27 mouse cellular contexts compared by ENCODE assay signal in the genomic region with DNA sequence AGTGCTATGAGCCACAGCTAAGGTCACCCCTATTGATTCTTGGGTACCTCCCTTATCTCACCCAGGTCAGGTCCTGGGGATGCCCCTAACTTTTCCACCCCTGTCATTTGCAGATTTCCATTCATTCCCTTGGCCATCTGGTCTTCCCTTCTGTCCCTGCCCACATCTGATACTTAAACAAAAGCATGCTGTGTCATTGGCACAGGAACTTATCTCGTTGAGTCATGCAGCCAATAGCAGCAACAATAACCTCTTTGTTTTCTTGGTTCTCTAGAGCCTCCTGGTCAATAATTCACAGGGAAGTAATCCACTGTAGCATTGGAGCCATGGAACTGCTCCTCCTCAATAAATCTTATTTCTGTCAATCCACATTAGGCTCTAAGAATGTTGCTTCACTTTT.
DNase-seq lines count a peak whose midpoint lies in the region; ATAC-seq and TF ChIP-seq lines count a peak whose summit lies in the region.
"Had no signal": no experiment of that assay in that cellular context is flagged by ENCODE, and none has a peak within 500 bp of the region (broad histone marks: within the 10 kb centered on the region; RNA-seq: fewer than 3 reads in every experiment).

No protein-coding gene starts in this region.

- TF ChIP-seq CTCF in midbrain, postnatal 0 days (IDR thresholded peaks at IDR 0.05) = no peak

- no peak overlapping the region for H3K4me3 ChIP-seq in midbrain, postnatal 0 days (ENCODE audit: low read depth, low read length)
- no peak overlapping the region for H3K4me3 ChIP-seq in midbrain, embryonic 13.5 days (replicated peaks)
- H3K4me3 ChIP-seq in forebrain, embryonic 15.5 days = no peak overlapping the region
- H3K4me3 ChIP-seq: embryonic facial prominence, embryonic 12.5 days; forebrain, embryonic 13.5 days; gastrocnemius, adult 2 months; heart, embryonic 10.5 days; limb, embryonic 12.5 days; midbrain, embryonic 10.5 days had no signal

- H3K9ac ChIP-seq in midbrain, postnatal 0 days (replicated peaks; ENCODE audit: low read length, poor library complexity, severe bottlenecking) = no peak overlapping the region
- H3K9ac ChIP-seq in midbrain, embryonic 13.5 days (replicated peaks) = no peak overlapping the region
- no peak overlapping the region for H3K9ac ChIP-seq in forebrain, embryonic 15.5 days (replicated peaks)
- H3K9ac ChIP-seq: embryonic facial prominence, embryonic 12.5 days; forebrain, embryonic 13.5 days; hindbrain, embryonic 14.5 days; limb, embryonic 12.5 days; liver, postnatal 0 days had no signal

- WGBS in midbrain, postnatal 0 days = 50% methylated on average over 1 of the region's 1 CpGs
- WGBS in midbrain, embryonic 13.5 days = 68% methylated on average over 1 of the region's 1 CpGs
- WGBS in forebrain, embryonic 15.5 days = 29% methylated on average over 1 of the region's 1 CpGs

- no peaks in the 10 kb centered on the region for H3K36me3 ChIP-seq in midbrain, postnatal 0 days (ENCODE audit: insufficient read depth, low read length)
- no peaks in the 10 kb centered on the region for H3K36me3 ChIP-seq in midbrain, embryonic 13.5 days
- no peaks in the 10 kb centered on the region for H3K36me3 ChIP-seq in forebrain, embryonic 15.5 days
- H3K36me3 ChIP-seq: embryonic facial prominence, embryonic 12.5 days; heart, embryonic 10.5 days; limb, embryonic 12.5 days; midbrain, embryonic 10.5 days had no signal

- H3K4me1 ChIP-seq in midbrain, postnatal 0 days (ENCODE audit: insufficient read depth, low read length) = no peaks in the 10 kb centered on the region
- no peaks in the 10 kb centered on the region for H3K4me1 ChIP-seq in midbrain, embryonic 13.5 days (replicated peaks)
- H3K4me1 ChIP-seq in forebrain, embryonic 15.5 days = no peaks in the 10 kb centered on the region
- H3K4me1 ChIP-seq: embryonic facial prominence, embryonic 12.5 days; forebrain, embryonic 13.5 days; heart, embryonic 10.5 days; limb, embryonic 12.5 days; midbrain, embryonic 10.5 days had no signal

- peak; percentile 6 for DNase-seq in cerebellum, adult 9-10 months
- DNase-seq in midbrain, postnatal 0 days (ENCODE audit: low spot score) = peak; percentile 2
- DNase-seq in fibroblast of lung, adult 2 months (ENCODE audit: low read depth) = peak; percentile 18
- peak; percentile 20 for DNase-seq in mesoderm, embryonic 11.5 days (ENCODE audit: low read depth, low spot score)
- DNase-seq in adrenal gland, postnatal 14 days = no peak
- DNase-seq: adrenal gland, postnatal 36 days; gastrocnemius, adult 2 months; heart, postnatal 4 days; kidney, adult 11 months; layer of hippocampus, postnatal 36 days; liver, postnatal 0 days; right cerebral cortex, postnatal 25 days; spleen, adult 18-20 months; thymus, postnatal 36 days had no signal

- no peak for ATAC-seq in cerebellum, adult (ENCODE audit: insufficient number of reproducible peaks, low FRiP score, low TSS enrichment)
- no peak for ATAC-seq in midbrain, postnatal 0 days (ENCODE audit: low FRiP score)
- ATAC-seq in midbrain, embryonic 13.5 days = no peak
- ATAC-seq in forebrain, embryonic 15.5 days (replicated peaks) = no peak
- ATAC-seq: forebrain, embryonic 13.5 days; liver, postnatal 0 days; lung, postnatal 0 days had no signal

- no peak overlapping the region for H3K4me2 ChIP-seq in midbrain, postnatal 0 days (ENCODE audit: low read depth, low read length, poor library complexity, severe bottlenecking)
- H3K4me2 ChIP-seq in midbrain, embryonic 13.5 days (replicated peaks) = no peak overlapping the region
- H3K4me2 ChIP-seq in forebrain, embryonic 15.5 days (replicated peaks) = no peak overlapping the region
- H3K4me2 ChIP-seq: embryonic facial prominence, embryonic 12.5 days; forebrain, embryonic 13.5 days; hindbrain, embryonic 14.5 days; limb, embryonic 12.5 days; liver, embryonic 11.5 days had no signal

- H3K27me3 ChIP-seq in midbrain, postnatal 0 days (ENCODE audit: insufficient read depth, low read length) = no peaks in the 10 kb centered on the region
- H3K27me3 ChIP-seq in midbrain, embryonic 13.5 days = no peaks in the 10 kb centered on the region
- H3K27me3 ChIP-seq in forebrain, embryonic 15.5 days = no peaks in the 10 kb centered on the region
- H3K27me3 ChIP-seq: embryonic facial prominence, embryonic 12.5 days; forebrain, embryonic 13.5 days; limb, embryonic 12.5 days had no signal

- no peak overlapping the region for H3K27ac ChIP-seq in midbrain, postnatal 0 days (ENCODE audit: low read depth, low read length)
- H3K27ac ChIP-seq in midbrain, embryonic 13.5 days = no peak overlapping the region
- H3K27ac ChIP-seq in forebrain, embryonic 15.5 days (replicated peaks) = no peak overlapping the region
- H3K27ac ChIP-seq: embryonic facial prominence, embryonic 12.5 days; forebrain, embryonic 13.5 days; gastrocnemius, adult 2 months; heart, embryonic 10.5 days; hindbrain, embryonic 14.5 days; kidney, postnatal 0 days; limb, embryonic 12.5 days; macrophage; midbrain, embryonic 10.5 days had no signal

- no peaks in the 10 kb centered on the region for H3K9me3 ChIP-seq in midbrain, postnatal 0 days (ENCODE audit: low read length)
- no peaks in the 10 kb centered on the region for H3K9me3 ChIP-seq in midbrain, embryonic 13.5 days
- H3K9me3 ChIP-seq in forebrain, embryonic 15.5 days = no peaks in the 10 kb centered on the region
- H3K9me3 ChIP-seq: embryonic facial prominence, embryonic 12.5 days; forebrain, embryonic 13.5 days; heart, embryonic 10.5 days; limb, embryonic 12.5 days; midbrain, embryonic 10.5 days had no signal
